Mouse (Mus musculus): ENCODE data around the gene Slc30a6.
"Not testable (repeated sequence)": the region's sequence is repeated elsewhere in the genome, so short reads cannot be mapped to it uniquely, and the experiment has no call there.

Gene Slc30a6

DNA sequence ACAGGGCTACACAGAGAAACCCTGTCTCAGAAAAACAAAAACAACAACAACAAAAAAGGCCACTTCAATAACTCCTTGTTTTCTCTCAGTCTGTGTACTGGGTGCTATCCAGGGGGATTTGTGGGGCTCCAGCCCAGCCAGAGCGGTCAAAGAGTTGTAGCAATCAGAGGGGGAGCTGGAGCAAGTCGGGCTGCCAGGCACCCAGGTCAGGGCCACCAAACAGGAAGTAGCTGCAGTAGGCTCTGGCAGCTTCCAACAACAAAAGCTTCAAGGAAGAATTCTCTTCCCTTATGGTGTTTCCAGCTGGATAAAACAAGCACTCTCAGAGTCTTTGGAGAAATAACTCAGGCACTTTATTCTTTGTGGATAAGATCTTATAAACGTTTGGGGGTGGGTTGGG lies 58.5 kb downstream of the Slc30a6 start:
- DNase-seq, result no peak

DNA sequence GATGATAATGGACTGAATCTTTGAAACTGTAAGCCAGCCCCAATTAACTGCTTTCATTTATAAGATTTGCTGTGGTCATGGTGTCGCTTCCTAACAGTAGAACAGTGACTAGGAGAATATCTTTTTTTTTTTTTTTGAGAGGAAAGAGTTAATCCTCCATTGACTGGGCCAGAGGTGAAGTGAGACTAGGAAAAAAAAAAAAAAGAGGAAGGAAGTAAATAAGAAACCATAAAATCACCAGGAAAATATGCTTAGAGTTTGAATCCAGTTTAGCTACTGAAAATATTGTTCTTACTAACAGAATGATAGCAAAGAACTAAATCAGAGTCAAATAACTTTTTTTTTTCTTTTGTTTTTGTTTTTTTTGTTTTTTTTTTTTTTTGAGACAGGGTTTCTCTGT lies 59.3 kb downstream of the Slc30a6 start:
- no peak for DNase-seq

DNA sequence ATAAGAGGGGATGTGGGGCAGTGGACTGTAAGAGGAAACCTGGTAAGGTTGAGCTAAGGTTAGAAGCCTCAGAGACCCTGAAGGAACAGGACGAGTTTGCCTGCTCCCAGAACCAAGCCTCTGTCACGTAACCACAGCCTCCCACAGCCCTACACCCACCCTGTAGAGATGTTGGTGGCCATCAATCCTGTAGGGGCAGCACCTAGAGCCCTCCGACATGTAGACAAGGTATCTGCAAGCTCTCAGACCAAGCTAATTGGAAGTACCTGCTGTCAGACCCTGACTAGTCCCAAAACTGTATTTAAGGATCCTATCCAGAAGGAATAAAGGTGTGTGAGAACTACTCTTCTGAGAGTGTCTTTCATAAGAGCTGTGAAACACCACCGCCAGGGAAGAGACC lies 60.0 kb downstream of the Slc30a6 start:
- DNase-seq, result no peak

DNA sequence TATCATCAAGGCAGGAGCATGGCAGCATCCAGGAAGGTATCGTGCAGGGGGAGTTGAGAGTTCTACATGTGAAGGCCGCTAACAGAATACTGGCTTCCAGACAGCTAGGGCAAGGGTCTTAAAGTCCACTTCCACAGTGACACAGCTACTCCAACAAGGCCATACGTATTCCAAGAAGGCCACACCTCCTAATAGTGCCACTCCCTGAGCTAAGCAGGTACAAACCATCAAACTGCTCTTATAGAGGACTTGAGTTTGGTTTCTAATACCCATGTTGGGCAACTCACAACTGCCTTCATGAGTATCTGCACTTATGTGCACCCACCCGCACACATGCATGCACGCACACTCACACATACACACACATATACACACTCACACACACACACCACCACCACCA lies 61.4 kb downstream of the Slc30a6 start:
- DNase-seq, result no peak

DNA sequence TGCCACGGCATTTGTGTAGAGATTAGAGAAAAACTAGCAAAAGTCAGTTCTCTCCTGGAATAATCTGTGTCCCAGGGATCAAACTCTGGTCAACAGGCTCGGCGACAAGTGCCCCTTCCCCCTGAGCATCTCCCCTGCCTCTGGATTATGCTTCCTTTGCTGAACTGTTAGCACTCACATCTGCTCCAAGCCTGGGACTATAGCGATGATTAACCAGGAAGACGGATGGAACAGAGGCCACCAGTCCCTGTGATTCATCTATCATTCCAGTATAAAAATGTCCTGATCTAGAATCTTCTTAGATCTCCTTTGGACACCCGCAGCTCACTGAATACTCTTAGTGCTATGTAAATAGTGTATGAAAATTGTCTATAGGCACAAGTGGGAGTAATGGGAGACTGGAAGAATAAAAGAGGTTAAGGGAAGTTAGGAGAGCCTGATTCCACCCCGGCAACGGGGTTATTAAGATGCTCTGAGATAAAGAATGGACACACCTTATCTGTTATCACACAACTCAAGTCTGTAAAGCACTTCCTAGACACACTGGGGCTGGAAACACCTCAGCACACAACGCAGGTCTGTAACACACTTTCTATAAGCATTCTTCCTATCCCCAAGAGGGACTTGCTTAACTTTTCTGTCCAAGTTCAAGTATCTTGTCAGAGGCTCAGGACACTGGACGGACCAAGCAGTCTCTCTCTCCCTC lies 62.7 kb downstream of the Slc30a6 start:
- no peak for DNase-seq

DNA sequence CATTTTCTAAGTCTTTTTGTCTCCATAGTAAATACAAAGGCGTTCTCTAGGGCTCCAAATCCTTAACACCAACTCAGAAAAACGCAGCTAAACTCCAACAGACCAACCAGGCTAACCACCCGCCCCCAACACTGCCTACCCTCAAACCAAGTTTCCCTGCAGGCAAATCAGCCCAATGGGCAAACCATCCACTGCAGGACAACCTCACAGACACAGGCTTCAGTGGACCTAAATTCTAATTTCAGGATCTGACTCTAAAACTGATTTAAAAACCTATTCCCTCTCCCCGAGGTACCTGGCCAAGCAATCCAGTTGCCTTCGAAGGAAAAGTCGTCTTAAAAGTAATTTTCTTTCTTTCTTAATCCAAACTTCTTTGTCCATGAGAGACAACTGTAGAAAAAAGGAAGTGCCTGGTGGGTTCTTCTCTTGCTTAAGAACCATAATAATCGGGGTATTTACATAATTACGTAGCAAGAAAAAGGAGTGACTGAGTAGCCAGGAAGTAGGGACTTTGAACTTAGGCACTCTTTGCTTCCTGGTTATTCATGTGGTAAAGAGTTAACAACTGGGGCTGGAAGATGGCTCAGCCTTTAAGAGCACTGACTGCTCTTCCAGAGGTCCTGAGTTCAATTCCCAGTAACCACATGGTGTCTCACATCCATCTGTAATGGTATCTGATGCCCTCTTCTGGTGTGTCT lies 63.5 kb downstream of the Slc30a6 start, which contains the start of gene Nlrc4:
Gene Nlrc4, minus strand, starts transcription at position 432 of the 698 bp plus-strand sequence.
- no peak for DNase-seq

DNA sequence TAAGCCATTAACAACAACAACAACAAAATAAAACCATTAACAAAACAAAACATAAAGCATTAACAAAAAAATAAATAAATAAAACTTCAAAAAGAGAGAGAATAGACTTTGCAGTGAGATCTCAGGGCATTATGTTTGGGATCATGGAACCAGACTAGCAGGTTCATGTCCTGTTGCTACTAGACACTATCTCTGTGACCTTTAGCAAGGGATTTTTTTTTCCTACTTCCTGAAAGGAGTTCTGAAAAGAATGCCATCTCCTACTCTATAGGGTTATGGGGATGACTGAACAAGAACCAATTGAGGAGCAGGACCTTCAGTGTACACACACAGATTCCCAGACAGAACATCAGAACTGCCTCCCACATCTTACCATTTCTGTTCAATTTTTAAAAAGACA lies 68.1 kb downstream of the Slc30a6 start:
- DNase-seq, result no peak

DNA sequence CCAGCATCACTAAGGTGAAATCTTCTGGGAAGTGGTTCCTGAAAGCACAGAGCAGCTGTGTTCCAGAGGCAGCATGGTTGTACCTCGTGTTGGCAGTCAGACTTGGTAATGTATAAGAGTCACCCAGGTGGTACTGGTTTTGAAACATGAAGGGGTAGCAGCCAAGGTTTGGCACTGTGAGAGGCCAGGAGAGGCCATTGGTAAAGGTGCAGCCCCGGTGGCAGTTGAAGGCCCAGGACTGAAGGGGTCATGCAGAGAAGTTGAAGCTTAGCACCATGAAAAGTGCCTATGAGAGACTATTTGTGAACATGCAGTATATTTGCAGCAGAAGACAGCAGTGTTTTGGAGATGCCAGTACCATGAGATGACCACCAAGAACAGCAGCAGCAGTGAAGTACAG lies 72.6 kb downstream of the Slc30a6 start:
- DNase-seq, result not testable (repeated sequence)

DNA sequence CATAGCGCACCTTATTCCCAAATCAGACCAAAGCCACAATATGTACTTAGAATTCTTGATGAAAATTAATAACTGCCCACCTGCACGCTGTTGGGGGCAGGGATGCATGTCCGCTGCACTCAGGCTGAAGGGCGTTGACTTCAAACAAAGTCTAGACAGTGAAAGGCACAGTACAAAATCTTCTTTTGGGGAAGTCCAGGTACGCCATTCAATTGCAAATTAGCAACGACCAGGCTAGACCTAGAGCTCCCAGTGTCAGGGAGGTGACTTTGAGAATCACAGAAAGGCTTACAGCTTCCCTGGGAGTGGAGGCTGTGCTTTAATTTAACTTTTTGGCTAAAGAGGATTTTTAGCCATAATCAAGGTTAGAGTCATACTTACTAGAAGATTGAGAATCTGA lies 74.7 kb downstream of the Slc30a6 start:
- DNase-seq, result not testable (repeated sequence)
